Mouse (Mus musculus) cortical plate, adult 2 months (tissue): Measurements from ENCODE around the gene Ptpdc1.

Source experiments
- CTCF ChIP-seq: fragments of 200-500 bp; IDR thresholded peaks from 2 replicates; pipeline ENCODE4 v1.5.1; 2011; ENCODE audit warnings: mild to moderate bottlenecking, control low read depth, low read length; ENCODE audit not compliant: insufficient read depth; ENCODE audit errors: extremely low read depth
- POLR2A ChIP-seq: fragments of 200-500 bp; IDR thresholded peaks from 2 replicates; pipeline ENCODE4 v1.6.1; 2011; ENCODE audit warnings: mild to moderate bottlenecking, low read length, control low read depth; ENCODE audit not compliant: insufficient read depth; ENCODE audit errors: extremely low read depth

- no peak for TF ChIP-seq CTCF
- TF ChIP-seq POLR2A = no peak
Measured at GRCm38 (mm10) chr13:48578616-48579015, 46.8 kb downstream of the Ptpdc1 start.
